Mouse (Mus musculus) intestine, embryonic 15.5 days (tissue): Measurements from ENCODE around the gene Olfr523. TPM values are rescaled to one million over a fixed set of nuclear protein-coding genes. Genes with fewer than 3 reads are reported as not detected.

Experiments
- ATAC-seq: fragments of 200-750 bp; cut with Nextera tagmentation; 2 replicates; pipeline ENCODE4 v1.8.0; 2017; ENCODE audit warnings: moderate TSS enrichment, moderate library complexity
- H3K27ac ChIP-seq: fragments of 300-500 bp; sonication (generic); 2 replicates; pipeline ENCODE4 v1.5.1; 2015; ENCODE audit warnings: mild to moderate bottlenecking, inconsistent platforms
- H3K27me3 ChIP-seq: fragments of 300-500 bp; sonication (generic); replicated peaks from 2 replicates; pipeline ENCODE4 v1.6.1; 2015; ENCODE audit warnings: inconsistent platforms
- H3K36me3 ChIP-seq: fragments of 300-500 bp; sonication (generic); 2 replicates; pipeline ENCODE4 v1.6.1; 2015; ENCODE audit warnings: inconsistent platforms
- H3K4me1 ChIP-seq: fragments of 300-500 bp; sonication (generic); replicated peaks from 2 replicates; pipeline ENCODE4 v1.6.1; 2015; ENCODE audit warnings: inconsistent platforms
- H3K4me2 ChIP-seq: fragments of 300-500 bp; sonication (generic); replicated peaks from 2 replicates; pipeline ENCODE4 v1.6.1; 2015; ENCODE audit warnings: mild to moderate bottlenecking, inconsistent platforms
- H3K4me3 ChIP-seq: fragments of 300-500 bp; sonication (generic); replicated peaks from 2 replicates; pipeline ENCODE4 v1.5.1; 2015; ENCODE audit warnings: inconsistent platforms
- H3K9ac ChIP-seq: fragments of 300-500 bp; sonication (generic); 2 replicates; pipeline ENCODE4 v1.6.1; 2015; ENCODE audit warnings: inconsistent platforms
- H3K9me3 ChIP-seq: fragments of 300-500 bp; sonication (generic); 2 replicates; pipeline ENCODE4 v1.6.1; 2016; ENCODE audit warnings: inconsistent platforms
- WGBS: fragments of 180-500 bp; shearing (Covaris S2); methylation state at CpG from one replicate; pipeline ENCODE4 v1.1.7; 2015; 5-methylcytosine and 5-hydroxymethylcytosine counted together
- polyA plus RNA-seq: library from polyadenylated mRNA; unstranded; fragments of >200 nt; fragmentation: Nextera tagmentation; extraction: Ambion mirVana; gene quantifications from 2 replicates; pipeline ENCODE4 v1.2.1, GENCODE M21; 2015

Gene Olfr523
- polyA plus RNA-seq, 1 experiment from 2014 or later, result not detected

- Histone ChIP-seq H3K4me1 (no peaks in the 10 kb centered on the region), H3K4me3 (no peak overlapping the region), H3K27ac (no peak overlapping the region), H3K4me2 (no peak overlapping the region), H3K9me3 (no peaks in the 10 kb centered on the region), H3K27me3 (no peaks in the 10 kb centered on the region), H3K36me3 (no peaks in the 10 kb centered on the region), H3K9ac (no peak overlapping the region)
- 62% methylated on average over 18 of the region's 18 CpGs for WGBS
- ATAC-seq, result no peak
These were observed 13.9 kb downstream of the Olfr523 start for GRCm38 (mm10) chr7:140186646-140187620.

- H3K4me2 ChIP-seq, result no peak overlapping the region
- H3K9ac ChIP-seq, result no peak overlapping the region
- H3K36me3 ChIP-seq, result no peaks in the 10 kb centered on the region
- H3K4me3 ChIP-seq, result no peak overlapping the region
- H3K9me3 ChIP-seq, result no peaks in the 10 kb centered on the region
- H3K27me3 ChIP-seq, result no peaks in the 10 kb centered on the region
- 79% methylated on average over 7 of the region's 7 CpGs for WGBS
- H3K27ac ChIP-seq, result no peak overlapping the region
- H3K4me1 ChIP-seq, result no peaks in the 10 kb centered on the region
- ATAC-seq, result no peak
These were observed 14.8 kb downstream of the Olfr523 start for GRCm38 (mm10) chr7:140187721-140188390.

GRCm38 (mm10) chr7:140188391-140189328, 15.6 kb downstream of the Olfr523 start:
- Histone ChIP-seq H3K27ac (no peak overlapping the region), H3K4me3 (no peak overlapping the region), H3K27me3 (no peaks in the 10 kb centered on the region), H3K9ac (no peak overlapping the region), H3K4me1 (no peaks in the 10 kb centered on the region), H3K4me2 (no peak overlapping the region), H3K36me3 (no peaks in the 10 kb centered on the region), H3K9me3 (no peaks in the 10 kb centered on the region)
- no peak for ATAC-seq
- WGBS, result 58% methylated on average over 4 of the region's 4 CpGs

- no peak overlapping the region for H3K27ac ChIP-seq
- no peak overlapping the region for H3K4me2 ChIP-seq
- no peaks in the 10 kb centered on the region for H3K27me3 ChIP-seq
- no peak overlapping the region for H3K4me3 ChIP-seq
- no peak for ATAC-seq
- 91% methylated on average over 1 of the region's 1 CpGs for WGBS
- H3K4me1 ChIP-seq, result no peaks in the 10 kb centered on the region
- no peaks in the 10 kb centered on the region for H3K9me3 ChIP-seq
- no peak overlapping the region for H3K9ac ChIP-seq
- H3K36me3 ChIP-seq, result no peaks in the 10 kb centered on the region
These were observed 17.4 kb downstream of the Olfr523 start for GRCm38 (mm10) chr7:140190435-140190834.

GRCm38 (mm10) chr7:140192445-140192844, 19.4 kb downstream of the Olfr523 start:
- H3K4me2 ChIP-seq, result no peak overlapping the region
- H3K4me1 ChIP-seq, result no peaks in the 10 kb centered on the region
- no peaks in the 10 kb centered on the region for H3K27me3 ChIP-seq
- 41% methylated on average over 2 of the region's 2 CpGs for WGBS
- no peak for ATAC-seq
- H3K4me3 ChIP-seq, result no peak overlapping the region
- H3K9ac ChIP-seq, result no peak overlapping the region
- H3K27ac ChIP-seq, result no peak overlapping the region
- H3K36me3 ChIP-seq, result no peaks in the 10 kb centered on the region
- H3K9me3 ChIP-seq, result no peaks in the 10 kb centered on the region

GRCm38 (mm10) chr7:140192851-140193250, 19.8 kb downstream of the Olfr523 start:
- H3K9me3 ChIP-seq, result no peaks in the 10 kb centered on the region
- H3K27ac ChIP-seq, result no peak overlapping the region
- no peak overlapping the region for H3K4me3 ChIP-seq
- no peak overlapping the region for H3K9ac ChIP-seq
- WGBS, result 73% methylated on average over 2 of the region's 2 CpGs
- no peaks in the 10 kb centered on the region for H3K36me3 ChIP-seq
- H3K4me2 ChIP-seq, result no peak overlapping the region
- H3K4me1 ChIP-seq, result no peaks in the 10 kb centered on the region
- no peaks in the 10 kb centered on the region for H3K27me3 ChIP-seq
- no peak for ATAC-seq

- H3K4me3 ChIP-seq, result no peak overlapping the region
- H3K27ac ChIP-seq, result no peak overlapping the region
- H3K27me3 ChIP-seq, result no peaks in the 10 kb centered on the region
- H3K4me2 ChIP-seq, result no peak overlapping the region
- no peaks in the 10 kb centered on the region for H3K4me1 ChIP-seq
- no peaks in the 10 kb centered on the region for H3K36me3 ChIP-seq
- 84% methylated on average over 4 of the region's 4 CpGs for WGBS
- ATAC-seq, result no peak
- no peaks in the 10 kb centered on the region for H3K9me3 ChIP-seq
- no peak overlapping the region for H3K9ac ChIP-seq
These were observed 21.0 kb downstream of the Olfr523 start for GRCm38 (mm10) chr7:140194031-140194430.

GRCm38 (mm10) chr7:140196002-140196401, 23.0 kb downstream of the Olfr523 start:
- H3K27ac ChIP-seq, result no peak overlapping the region
- no peak for ATAC-seq
- no peaks in the 10 kb centered on the region for H3K9me3 ChIP-seq
- no peak overlapping the region for H3K9ac ChIP-seq
- WGBS, result 79% methylated on average over 8 of the region's 8 CpGs
- no peak overlapping the region for H3K4me3 ChIP-seq
- no peaks in the 10 kb centered on the region for H3K36me3 ChIP-seq
- H3K4me1 ChIP-seq, result no peaks in the 10 kb centered on the region
- H3K27me3 ChIP-seq, result no peaks in the 10 kb centered on the region
- no peak overlapping the region for H3K4me2 ChIP-seq

GRCm38 (mm10) chr7:140201090-140201489, 28.1 kb downstream of the Olfr523 start:
- Histone ChIP-seq H3K4me2 (no peak overlapping the region), H3K4me3 (no peak overlapping the region), H3K27me3 (no peaks in the 10 kb centered on the region), H3K36me3 (no peaks in the 10 kb centered on the region), H3K4me1 (no peaks in the 10 kb centered on the region), H3K27ac (no peak overlapping the region), H3K9ac (no peak overlapping the region), H3K9me3 (no peaks in the 10 kb centered on the region)
- ATAC-seq, result no peak
- WGBS, result 87% methylated on average over 4 of the region's 4 CpGs

GRCm38 (mm10) chr7:140205864-140206263, 32.8 kb downstream of the Olfr523 start, which contains the start of gene Olfr524:
Olfr524 (minus strand) TSS chr7:140205964.
- no peaks in the 10 kb centered on the region for H3K36me3 ChIP-seq
- H3K4me1 ChIP-seq, result no peaks in the 10 kb centered on the region
- H3K4me2 ChIP-seq, result no peak within 1 kb of the TSS
- no peak for ATAC-seq
- H3K27me3 ChIP-seq, result no peaks in the 10 kb centered on the region
- no peaks in the 10 kb centered on the region for H3K9me3 ChIP-seq
- H3K4me3 ChIP-seq, result no peak within 1 kb of the TSS
- H3K27ac ChIP-seq, result no peak within 1 kb of the TSS
- H3K9ac ChIP-seq, result no peak within 1 kb of the TSS

GRCm38 (mm10) chr7:140206904-140207303, 33.9 kb downstream of the Olfr523 start:
- no peak overlapping the region for H3K9ac ChIP-seq
- no peaks in the 10 kb centered on the region for H3K36me3 ChIP-seq
- H3K4me3 ChIP-seq, result no peak overlapping the region
- no peaks in the 10 kb centered on the region for H3K27me3 ChIP-seq
- H3K4me1 ChIP-seq, result no peaks in the 10 kb centered on the region
- H3K27ac ChIP-seq, result no peak overlapping the region
- H3K9me3 ChIP-seq, result no peaks in the 10 kb centered on the region
- no peak for ATAC-seq
- WGBS, result 79% methylated on average over 3 of the region's 3 CpGs
- H3K4me2 ChIP-seq, result no peak overlapping the region

GRCm38 (mm10) chr7:140208153-140208552, 35.1 kb downstream of the Olfr523 start:
- H3K9ac ChIP-seq, result no peak overlapping the region
- H3K4me2 ChIP-seq, result no peak overlapping the region
- H3K4me3 ChIP-seq, result no peak overlapping the region
- H3K36me3 ChIP-seq, result no peaks in the 10 kb centered on the region
- WGBS, result 62% methylated on average over 8 of the region's 8 CpGs
- H3K27ac ChIP-seq, result no peak overlapping the region
- no peaks in the 10 kb centered on the region for H3K9me3 ChIP-seq
- no peak for ATAC-seq
- H3K27me3 ChIP-seq, result no peaks in the 10 kb centered on the region
- no peaks in the 10 kb centered on the region for H3K4me1 ChIP-seq
